Mouse (Mus musculus) midbrain, embryonic 11.5 days (tissue): ENCODE data around the gene Gnai2. TPM values are rescaled to one million over a fixed set of nuclear protein-coding genes. Genes with fewer than 3 reads are reported as not detected.

Experiments
- ATAC-seq: fragments of 200-750 bp; cut with Nextera tagmentation; 2 replicates; pipeline ENCODE4 v1.8.0; 2017; ENCODE audit warnings: moderate TSS enrichment, moderate library complexity; ENCODE audit not compliant: low FRiP score
- DNase-seq: peaks from one replicate; pipeline ENCODE4 v3.0.0; 2015; ENCODE audit warnings: low spot score; ENCODE audit errors: missing footprints
- H3K27ac ChIP-seq: fragments of 300-500 bp; sonication (generic); 2 replicates; pipeline ENCODE4 v1.5.1; 2014; ENCODE audit warnings: low read depth, low read length
- H3K27me3 ChIP-seq: fragments of 300-500 bp; sonication (generic); 2 replicates; pipeline ENCODE4 v1.6.1; 2014; ENCODE audit warnings: mild to moderate bottlenecking, low read length, moderate library complexity, mixed read lengths; ENCODE audit not compliant: control insufficient read depth, insufficient read depth
- H3K36me3 ChIP-seq: fragments of 300-500 bp; sonication (generic); 2 replicates; pipeline ENCODE4 v1.6.1; 2014; ENCODE audit warnings: mild to moderate bottlenecking, low read length, moderate library complexity, mixed read lengths; ENCODE audit not compliant: control insufficient read depth, insufficient read depth
- H3K4me1 ChIP-seq: fragments of 300-500 bp; sonication (generic); 2 replicates; pipeline ENCODE4 v1.6.1; 2014; ENCODE audit warnings: low read length; ENCODE audit not compliant: control insufficient read depth, insufficient read depth
- H3K4me2 ChIP-seq: fragments of 300-500 bp; sonication (generic); 2 replicates; pipeline ENCODE4 v1.6.1; 2014; ENCODE audit warnings: mild to moderate bottlenecking, moderate library complexity
- H3K4me3 ChIP-seq: fragments of 300-500 bp; sonication (generic); 2 replicates; pipeline ENCODE4 v1.5.1; 2014; ENCODE audit warnings: low read depth, low read length
- H3K9ac ChIP-seq: fragments of 300-500 bp; sonication (generic); 2 replicates; pipeline ENCODE4 v1.6.1; 2014; ENCODE audit warnings: low read length
- H3K9me3 ChIP-seq: fragments of 300-500 bp; sonication (generic); 2 replicates; pipeline ENCODE4 v1.6.1; 2016; ENCODE audit warnings: low read length; ENCODE audit not compliant: control insufficient read depth
- WGBS: fragments of 180-500 bp; shearing (Covaris S2); extraction: QIAGEN DNeasy Blood & Tissue Kit; methylation state at CpG from one replicate; pipeline ENCODE4 v1.1.7; 2014; 5-methylcytosine and 5-hydroxymethylcytosine counted together
- polyA plus RNA-seq: library from polyadenylated mRNA; unstranded; fragments of >200 nt; fragmentation: Nextera tagmentation; extraction: Ambion mirVana; gene quantifications from 2 replicates; pipeline ENCODE4 v1.2.1, GENCODE M21; 2014

The Gnai2 gene
- polyA plus RNA-seq, 1 experiment from 2014 or later, result 581 TPM

DNA sequence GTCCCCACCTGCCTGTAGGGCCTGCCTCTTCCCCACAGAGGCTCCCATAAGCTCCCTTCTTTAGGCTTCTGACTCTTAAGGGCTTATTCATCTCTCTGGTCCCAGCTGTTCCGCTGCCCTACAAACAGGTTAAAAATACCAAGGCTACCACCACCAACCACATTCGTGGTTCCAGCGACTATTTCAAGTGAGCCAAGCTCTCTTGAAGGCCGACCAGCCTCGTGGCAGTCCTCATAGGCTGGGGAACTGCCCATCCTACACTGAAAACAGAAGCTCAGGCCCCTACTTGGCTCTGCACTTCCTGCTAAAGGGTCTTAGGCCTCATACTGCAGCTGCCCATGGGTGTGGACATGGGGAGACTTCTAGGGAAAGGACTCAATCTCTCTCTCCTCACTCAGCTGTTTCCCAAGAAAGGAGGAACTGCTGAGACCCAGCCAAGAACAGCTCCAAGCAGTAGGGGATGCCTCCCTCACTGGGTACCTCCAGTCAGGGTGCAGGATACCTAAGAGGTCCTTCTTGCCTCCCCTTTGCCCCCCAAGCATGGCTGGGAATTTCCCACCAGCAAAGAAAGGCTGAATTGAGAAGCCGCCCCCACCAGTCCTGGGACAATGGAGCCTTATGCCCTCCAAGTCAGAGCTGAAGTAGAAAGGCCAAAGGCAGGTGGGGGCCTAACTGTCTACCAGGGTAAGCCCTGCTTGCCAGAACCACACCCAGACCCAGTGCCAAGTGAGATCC lies 23.5 kb downstream of the Gnai2 start:
- WGBS, result 75% methylated on average over 6 of the region's 6 CpGs
- no peak for ATAC-seq

DNA sequence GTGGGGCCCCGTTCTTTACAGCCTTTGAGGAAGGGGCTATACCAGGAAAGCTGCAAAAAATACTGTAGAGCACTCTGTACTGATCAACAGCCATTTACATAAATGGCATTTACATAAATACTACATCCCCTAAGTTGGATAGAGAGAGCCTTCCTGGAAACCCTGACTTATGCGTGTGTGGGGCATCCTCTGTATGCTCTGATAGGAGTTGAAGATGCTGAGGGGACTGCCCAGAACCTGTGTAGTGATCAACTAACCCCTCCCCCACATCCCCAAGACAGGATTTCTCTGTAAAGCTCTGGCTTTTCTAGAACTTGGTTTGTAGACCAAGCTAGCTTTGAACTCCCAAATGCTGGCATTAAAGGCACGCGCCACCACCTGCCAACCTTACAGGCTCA lies 25.7 kb downstream of the Gnai2 start:
- H3K4me1 ChIP-seq, result peaks cover 47% of the 10 kb centered on the region
- WGBS, result 72% methylated on average over 4 of the region's 4 CpGs

More for the DNA sequence above, 23.5 kb downstream of the Gnai2 start:
- peaks cover 47% of the 10 kb centered on the region for H3K4me1 ChIP-seq
- no peak overlapping the region for H3K4me3 ChIP-seq
- peaks cover 25% of the 10 kb centered on the region for H3K36me3 ChIP-seq
- H3K4me2 ChIP-seq, result peak overlapping the region; percentile 43
- peak overlapping the region; percentile 86 for H3K27ac ChIP-seq
- H3K9me3 ChIP-seq, result no peaks in the 10 kb centered on the region
- no peak for DNase-seq
- H3K9ac ChIP-seq, result peak overlapping the region; percentile 72
- H3K27me3 ChIP-seq, result no peaks in the 10 kb centered on the region

DNA sequence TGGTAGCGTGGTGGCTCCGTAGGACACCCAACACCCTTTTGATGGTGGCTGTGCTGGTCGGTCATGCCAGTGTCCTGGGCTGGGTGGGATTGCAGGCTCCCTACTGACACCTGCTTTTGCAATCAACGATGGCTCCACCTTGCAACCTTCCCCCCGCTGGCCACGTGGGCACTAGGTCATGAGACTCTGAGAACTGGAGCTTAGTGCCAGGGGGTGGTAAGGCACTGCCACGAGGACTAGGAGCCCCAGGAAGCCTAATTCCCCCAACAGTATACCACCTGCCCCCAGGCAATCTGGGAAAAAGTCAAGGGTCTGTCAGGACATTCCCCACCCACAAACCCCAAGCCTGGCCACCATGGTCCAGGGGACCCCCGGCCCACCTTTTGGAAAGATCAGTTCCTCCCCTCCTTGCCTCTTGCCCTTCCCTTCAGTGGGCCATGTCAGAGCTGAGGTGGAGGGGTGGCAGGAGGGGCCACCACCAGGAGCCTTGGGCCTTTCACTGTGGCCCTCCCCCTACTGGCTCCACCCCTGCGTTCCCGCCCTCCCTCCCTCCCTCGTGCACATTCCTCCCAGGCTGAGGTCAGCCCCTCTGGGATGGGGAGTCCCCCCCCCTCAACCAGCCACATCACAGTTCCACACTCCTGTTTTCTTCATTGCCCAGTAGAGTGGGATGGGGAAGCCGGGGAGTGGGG lies 26.3 kb downstream of the Gnai2 start, which contains the start of gene Sema3b:
Gene Sema3b, minus strand, starts transcription at position 489 of the 692 bp plus-strand sequence.
- DNase-seq, result no peak
- Histone ChIP-seq H3K27ac (no peak within 1 kb of the TSS), H3K4me3 (no peak within 1 kb of the TSS), H3K36me3 (no peaks in the 10 kb centered on the region), H3K4me2 (no peak within 1 kb of the TSS), H3K27me3 (no peaks in the 10 kb centered on the region), H3K9me3 (no peaks in the 10 kb centered on the region), H3K9ac (peak within 1 kb of the TSS; percentile 31; the same call in 1 of the 2 replicates), H3K4me1 (peaks cover 50% of the 10 kb centered on the region)
- 46% methylated on average over 11 of the region's 12 CpGs for WGBS
- no peak for ATAC-seq

More for the DNA sequence above, 25.7 kb downstream of the Gnai2 start:
- Histone ChIP-seq H3K27ac (no peak overlapping the region), H3K9me3 (no peaks in the 10 kb centered on the region), H3K36me3 (peaks cover 4% of the 10 kb centered on the region; the same call in 1 of the 2 replicates), H3K27me3 (no peaks in the 10 kb centered on the region), H3K9ac (peak overlapping the region; percentile 31; the same call in 1 of the 2 replicates), H3K4me3 (no peak overlapping the region), H3K4me2 (no peak overlapping the region)
- ATAC-seq (no peak), DNase-seq (no peak)

DNA sequence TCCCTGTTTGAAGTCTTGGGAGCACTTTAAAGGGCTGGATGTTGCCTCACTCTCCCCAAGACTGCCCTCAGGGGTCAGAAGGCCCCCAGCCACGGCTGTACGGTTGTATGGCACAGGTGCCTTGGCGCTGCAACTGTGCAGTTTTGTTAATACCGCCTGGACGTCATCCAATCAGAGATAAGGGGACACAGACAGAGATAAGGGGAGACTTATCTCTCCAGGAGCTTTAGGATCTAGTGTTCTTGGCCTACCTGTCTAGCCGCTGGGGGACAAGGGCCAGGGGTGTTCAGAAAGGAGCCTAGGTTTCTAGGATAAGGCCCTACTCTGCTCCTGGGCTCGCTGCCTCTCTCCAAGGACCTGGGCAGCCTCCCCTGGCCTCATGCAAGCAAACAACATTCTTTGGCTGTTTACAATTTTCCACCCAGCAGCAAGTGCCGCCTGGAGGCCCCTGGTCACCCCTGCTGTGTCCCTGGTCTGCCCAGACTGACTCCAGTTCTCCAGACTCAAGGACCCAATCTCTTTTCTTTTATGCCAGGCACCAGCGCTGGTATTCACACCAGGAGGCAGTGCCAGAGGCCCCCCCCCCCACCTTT lies 27.4 kb downstream of the Gnai2 start:
- no peak overlapping the region for H3K4me2 ChIP-seq
- WGBS, result 66% methylated on average over 9 of the region's 9 CpGs
- ATAC-seq (no peak), DNase-seq (no peak)
- H3K9ac ChIP-seq, result no peak overlapping the region
- H3K4me1 ChIP-seq, result peaks cover 46% of the 10 kb centered on the region
- H3K36me3 ChIP-seq, result no peaks in the 10 kb centered on the region
- H3K9me3 ChIP-seq, result no peaks in the 10 kb centered on the region
- H3K27ac ChIP-seq, result no peak overlapping the region
- H3K4me3 ChIP-seq, result no peak overlapping the region
- no peaks in the 10 kb centered on the region for H3K27me3 ChIP-seq

- peaks cover 46% of the 10 kb centered on the region for H3K4me1 ChIP-seq
- WGBS, result 71% methylated on average over 2 of the region's 2 CpGs
- no peaks in the 10 kb centered on the region for H3K27me3 ChIP-seq
- no peak overlapping the region for H3K27ac ChIP-seq
- DNase-seq, result no peak
- no peaks in the 10 kb centered on the region for H3K36me3 ChIP-seq
- no peak for ATAC-seq
- no peak overlapping the region for H3K4me3 ChIP-seq
- H3K9ac ChIP-seq, result 0 out of 2 replicates have a peak overlapping the region, but pooled peaks have one; percentile 18
- H3K4me2 ChIP-seq, result no peak overlapping the region
- H3K9me3 ChIP-seq, result no peaks in the 10 kb centered on the region
These were observed 28.1 kb downstream of the Gnai2 start for GRCm38 (mm10) chr9:107607036-107607435.

DNA sequence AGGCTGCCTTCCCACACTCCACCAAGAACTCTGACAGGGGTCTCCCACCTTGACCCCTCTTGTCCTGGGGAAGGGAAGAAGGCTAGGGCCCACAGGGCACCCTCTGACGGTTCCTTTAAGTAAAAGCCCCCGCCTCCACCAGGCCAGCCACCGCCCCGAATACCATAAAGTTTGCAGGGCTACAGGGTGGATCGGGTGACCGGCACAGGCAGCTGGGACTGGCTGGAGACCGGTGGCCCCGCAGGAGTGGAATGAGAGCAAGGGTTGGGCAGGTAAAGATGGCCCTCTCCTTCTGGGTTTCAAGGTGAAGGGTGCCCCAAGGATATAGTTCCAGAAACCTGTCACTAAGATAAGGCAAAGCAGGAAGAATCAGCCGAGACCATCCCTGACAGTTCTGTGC lies 28.6 kb downstream of the Gnai2 start:
- H3K27ac ChIP-seq, result no peak overlapping the region
- H3K27me3 ChIP-seq, result no peaks in the 10 kb centered on the region
- ATAC-seq (no peak), DNase-seq (no peak)
- 16% methylated on average over 9 of the region's 9 CpGs for WGBS
- no peaks in the 10 kb centered on the region for H3K36me3 ChIP-seq
- H3K9me3 ChIP-seq, result no peaks in the 10 kb centered on the region
- no peak overlapping the region for H3K4me2 ChIP-seq
- no peak overlapping the region for H3K4me3 ChIP-seq
- peaks cover 43% of the 10 kb centered on the region for H3K4me1 ChIP-seq
- 0 out of 2 replicates have a peak overlapping the region, but pooled peaks have one; percentile 18 for H3K9ac ChIP-seq

DNA sequence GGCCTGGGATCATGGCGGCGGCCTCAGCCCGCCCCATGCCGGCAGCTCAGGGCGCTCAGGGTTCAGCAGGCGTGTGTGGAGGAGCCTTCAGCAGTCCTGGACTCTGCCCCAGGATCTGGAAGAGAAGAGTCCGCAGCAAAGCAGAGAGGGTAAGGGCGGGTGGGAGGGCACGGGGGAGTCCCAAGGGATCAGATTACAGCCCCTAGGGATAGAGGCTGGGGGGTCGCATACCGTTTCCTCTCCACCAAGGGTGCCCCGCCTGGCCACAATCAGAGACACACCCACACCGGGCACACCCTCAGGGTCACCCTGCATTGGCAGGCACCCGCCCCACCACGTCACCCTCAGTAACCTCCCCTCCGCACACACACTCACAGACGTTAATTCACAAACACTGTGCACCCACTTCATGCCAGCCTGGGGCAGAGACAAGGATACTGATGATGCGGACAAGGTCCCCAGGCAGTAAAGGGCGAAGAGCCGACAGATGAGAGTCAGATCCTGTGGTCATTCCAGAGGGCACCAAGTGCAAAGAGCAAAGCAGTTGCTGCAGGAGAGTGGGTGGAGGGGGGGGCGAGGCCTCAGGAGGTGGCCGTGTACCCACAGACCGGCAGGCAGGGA lies 30.0 kb downstream of the Gnai2 start:
- Histone ChIP-seq H3K9me3 (no peaks in the 10 kb centered on the region), H3K27me3 (no peaks in the 10 kb centered on the region), H3K4me1 (peaks cover 39% of the 10 kb centered on the region), H3K9ac (peak overlapping the region; percentile 43; the same call in 1 of the 2 replicates), H3K4me3 (no peak overlapping the region), H3K4me2 (0 out of 2 replicates have a peak overlapping the region, but pooled peaks have one; percentile 3), H3K36me3 (no peaks in the 10 kb centered on the region), H3K27ac (no peak overlapping the region)
- ATAC-seq (no peak), DNase-seq (no peak)
- WGBS, result 38% methylated on average over 22 of the region's 23 CpGs

DNA sequence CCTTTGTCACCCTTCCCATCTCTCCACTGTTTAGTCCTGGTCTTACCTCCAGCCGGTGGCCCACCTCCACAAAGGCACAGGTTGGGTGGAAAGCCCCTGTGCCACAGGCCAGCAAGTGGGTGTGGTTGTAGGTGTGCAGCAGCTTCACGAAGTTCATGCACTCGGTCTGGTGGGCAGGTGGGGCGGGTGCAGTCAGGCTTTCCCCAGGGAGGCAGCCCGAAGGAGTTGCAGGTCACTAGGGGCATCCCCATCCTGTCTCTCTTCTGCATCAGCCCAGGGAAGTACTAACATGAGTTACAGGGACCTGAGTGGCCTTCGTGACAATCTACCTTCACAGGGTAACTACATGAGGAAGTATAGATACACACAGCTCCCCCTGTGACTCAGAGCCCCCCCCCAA lies 31.9 kb downstream of the Gnai2 start:
- no peaks in the 10 kb centered on the region for H3K27me3 ChIP-seq
- no peak overlapping the region for H3K4me3 ChIP-seq
- no peak overlapping the region for H3K9ac ChIP-seq
- WGBS, result 83% methylated on average over 6 of the region's 6 CpGs
- H3K4me2 ChIP-seq, result no peak overlapping the region
- ATAC-seq (peak; percentile 12; the same call in 1 of the 2 replicates), DNase-seq (no peak)
- H3K9me3 ChIP-seq, result no peaks in the 10 kb centered on the region
- no peak overlapping the region for H3K27ac ChIP-seq
- no peaks in the 10 kb centered on the region for H3K36me3 ChIP-seq
- peaks cover 27% of the 10 kb centered on the region for H3K4me1 ChIP-seq
